Mouse (Mus musculus) Muller cell, postnatal 12 days (primary cell): ENCODE measurements around the gene Nol4l.

Source experiments
- DNase-seq: peaks from one replicate; pipeline ENCODE4 v3.0.0-alpha.2; 2015; ENCODE audit errors: inconsistent ontology term

The Nol4l gene

DNA sequence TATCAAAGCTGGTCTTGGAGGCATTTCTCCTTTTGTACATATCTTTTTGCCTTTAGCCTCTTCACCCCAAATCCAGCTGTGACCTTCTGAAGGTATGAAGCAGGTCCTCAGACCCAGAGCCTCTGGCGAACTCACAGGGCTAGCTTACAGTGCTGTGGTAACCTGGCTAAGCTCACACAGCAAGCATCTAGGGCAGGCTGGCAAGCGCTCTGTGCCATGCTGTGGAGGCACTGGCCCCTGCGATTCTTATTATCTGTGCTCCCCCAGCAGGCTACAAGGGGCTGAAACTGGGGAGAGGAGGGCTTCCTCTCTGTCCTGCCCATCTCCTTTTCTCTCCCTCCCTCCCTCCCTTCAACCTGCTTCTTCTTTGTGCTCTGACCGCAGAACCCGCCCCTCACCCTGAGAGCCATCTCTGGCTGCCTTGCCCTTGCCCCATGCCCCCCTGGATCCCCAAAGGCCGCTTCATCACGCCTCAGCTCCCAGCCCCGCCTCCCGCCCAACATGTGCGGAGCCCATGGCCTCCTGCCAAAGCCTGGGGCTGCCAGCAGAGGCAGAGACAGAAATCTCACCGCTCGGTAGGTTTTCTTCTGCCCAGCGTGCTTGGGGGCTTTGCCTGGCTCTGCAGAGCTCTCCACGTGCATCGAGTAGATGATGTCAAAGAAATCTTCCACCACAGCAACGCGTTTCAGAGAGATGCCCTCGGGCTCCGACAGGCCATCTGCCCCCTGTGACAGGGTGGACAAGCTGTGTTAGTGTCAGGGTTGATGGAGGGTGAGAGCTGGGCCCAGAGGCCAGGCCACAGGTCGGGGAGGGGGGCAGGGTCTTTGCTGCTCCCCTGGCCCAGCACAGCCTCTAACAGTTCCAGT, 46.4 kb downstream of the Nol4l start:
- peak; percentile 87 for DNase-seq

DNA sequence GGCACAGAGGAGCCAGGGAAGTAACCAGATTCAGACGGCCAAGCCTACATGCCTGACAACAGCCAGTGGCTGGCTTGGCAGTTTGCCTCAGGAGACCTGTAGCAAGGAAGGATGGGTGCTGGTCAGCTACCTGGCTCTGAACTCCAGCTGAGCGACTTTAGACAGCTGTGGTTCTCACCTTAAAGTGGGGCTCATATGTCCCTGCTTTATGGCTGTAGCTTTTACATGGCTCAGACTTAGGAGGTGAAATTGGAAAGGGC, 48.0 kb downstream of the Nol4l start:
- DNase-seq = no peak

DNA sequence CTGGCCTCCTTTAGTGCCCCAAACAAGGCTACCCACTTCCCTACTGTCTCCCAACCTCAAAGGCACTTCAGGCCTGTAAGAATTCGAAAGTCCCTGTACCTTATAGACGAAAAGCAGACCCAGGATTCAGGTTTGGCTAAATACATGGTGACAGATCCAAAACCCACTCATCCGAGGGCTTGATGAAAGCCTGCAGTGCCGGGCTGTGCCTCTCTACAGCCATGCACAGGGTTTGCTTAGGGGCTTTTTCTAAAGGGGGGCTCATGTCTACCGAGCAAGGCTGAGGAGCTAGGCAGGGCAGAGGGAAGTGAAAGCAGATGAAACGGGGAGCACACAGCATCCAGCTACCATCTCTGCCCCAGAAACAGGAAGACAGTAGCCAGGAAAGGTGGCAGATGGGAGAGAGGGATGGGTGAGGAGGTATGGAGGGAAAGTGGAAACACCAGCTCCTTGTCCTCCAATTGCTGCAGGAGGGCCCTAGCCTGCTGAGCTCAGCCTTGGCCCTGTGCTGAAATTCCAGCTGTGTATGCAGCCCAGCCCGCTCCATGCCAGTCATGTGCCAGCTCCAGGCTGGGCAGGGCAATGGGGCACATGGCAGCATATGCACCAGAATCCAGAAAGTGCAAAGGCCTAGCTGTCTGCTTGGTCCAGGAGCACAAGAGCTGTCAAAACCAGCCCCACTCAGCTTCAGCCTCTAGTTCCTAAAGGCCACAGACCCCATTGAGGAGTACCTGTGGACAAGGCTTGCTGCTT, 48.5 kb downstream of the Nol4l start:
- no peak for DNase-seq

DNA sequence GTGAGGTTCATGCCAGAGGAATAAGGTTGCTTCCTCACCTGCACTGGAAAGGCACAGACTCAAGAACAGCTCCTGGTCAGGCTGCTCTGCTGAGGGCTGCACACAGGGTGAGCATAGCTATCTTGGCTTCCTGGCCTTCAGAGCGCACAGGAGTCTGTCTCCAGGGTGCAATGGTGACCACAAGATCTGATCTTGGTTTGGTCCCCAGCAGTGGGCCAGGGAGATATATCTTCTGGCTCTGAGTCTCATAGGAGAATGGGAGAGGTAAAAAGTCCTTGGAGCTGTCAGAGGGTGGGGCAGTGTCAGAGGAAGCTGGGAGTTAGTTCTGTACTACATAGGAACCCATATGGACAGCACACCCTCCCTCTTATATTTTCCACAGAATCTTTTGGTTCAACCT, 50.3 kb downstream of the Nol4l start:
- DNase-seq = no peak

DNA sequence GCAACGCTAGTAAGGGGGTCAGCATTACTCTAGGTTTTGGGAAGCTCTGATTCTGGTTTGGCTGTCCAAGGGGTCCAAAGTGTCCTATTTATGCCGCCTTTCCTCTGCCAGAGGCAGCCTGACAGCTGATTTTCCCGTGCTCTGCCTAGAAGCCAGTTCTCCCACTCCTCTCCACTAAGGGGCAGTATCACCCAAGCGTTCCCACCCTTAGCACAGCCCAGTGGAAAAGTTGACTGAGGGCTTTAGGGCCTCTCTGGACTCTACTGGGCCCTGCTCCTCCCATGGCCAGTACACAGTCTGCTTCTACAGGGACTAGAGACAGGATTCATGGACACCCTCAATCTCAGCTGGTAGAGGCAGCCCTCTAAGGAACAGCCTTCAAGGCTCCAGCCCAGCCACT, 51.2 kb downstream of the Nol4l start:
- peak; percentile 65 for DNase-seq

DNA sequence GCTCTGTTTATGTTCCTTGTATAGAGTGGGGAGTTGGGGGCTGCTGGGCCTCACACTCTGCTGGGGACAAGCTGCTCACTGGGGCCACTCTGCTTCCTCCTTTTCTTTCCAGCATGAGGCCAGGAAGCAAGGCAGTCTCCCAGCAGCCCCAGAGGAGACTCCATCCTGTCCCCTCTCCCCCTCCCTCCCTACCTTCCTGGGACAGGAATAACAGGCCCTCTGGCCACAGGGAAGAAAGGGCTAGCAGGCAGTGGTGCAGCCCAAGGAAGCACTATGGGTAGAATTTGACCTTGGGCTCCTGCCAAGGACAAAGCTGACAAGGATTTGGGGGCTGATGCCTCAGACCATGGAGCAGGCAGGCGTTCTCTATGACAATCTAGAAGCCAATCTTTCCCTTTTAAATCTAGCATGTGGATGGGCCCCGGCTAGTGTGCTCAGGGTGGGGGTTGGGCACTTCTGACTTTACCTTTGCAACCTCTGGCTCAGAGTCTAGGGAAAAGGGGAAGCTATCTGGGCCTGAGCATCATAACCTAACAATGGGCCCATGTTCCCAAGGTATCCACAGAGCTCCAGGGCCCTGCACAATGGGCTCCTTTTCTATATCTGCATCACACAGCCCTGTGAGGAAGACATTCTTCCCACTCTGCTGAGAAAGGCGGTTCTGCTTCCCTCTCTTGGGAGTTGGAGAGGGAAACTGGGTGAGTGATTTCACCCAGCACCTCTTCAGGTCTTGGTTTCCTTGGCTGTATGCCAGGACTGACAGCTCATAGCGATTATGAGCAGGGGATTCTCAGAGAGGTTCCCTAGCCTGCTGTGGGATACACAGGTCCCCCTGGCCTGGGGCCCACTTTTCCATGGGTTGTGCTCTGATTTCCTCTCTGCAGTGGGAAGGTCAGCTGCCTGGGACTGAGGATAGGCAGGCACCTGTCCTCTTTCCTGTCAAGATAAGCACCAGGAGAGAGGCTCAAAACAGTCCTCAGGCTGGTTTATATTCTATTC, 54.4 kb downstream of the Nol4l start:
- peak; percentile 30 for DNase-seq

DNA sequence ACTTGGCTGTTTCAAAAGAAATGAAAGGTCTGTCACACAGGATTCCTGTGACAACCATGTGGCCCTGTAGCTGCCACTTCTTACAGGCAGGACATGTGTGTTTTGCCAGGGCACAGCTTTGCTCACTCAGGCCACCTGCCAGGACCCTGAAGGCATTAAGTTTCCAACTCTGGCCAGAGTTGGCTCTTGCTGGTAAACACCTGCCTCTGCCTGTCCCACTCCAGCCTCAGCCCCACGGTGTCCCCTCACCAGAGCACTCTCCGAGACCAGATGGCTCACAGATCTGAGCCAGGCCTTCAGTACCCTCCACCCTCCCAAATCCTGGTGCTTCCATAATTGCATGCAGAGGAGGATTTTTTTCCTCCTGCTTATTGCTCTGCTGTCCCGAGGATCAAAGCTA, 58.8 kb downstream of the Nol4l start:
- DNase-seq = no peak

DNA sequence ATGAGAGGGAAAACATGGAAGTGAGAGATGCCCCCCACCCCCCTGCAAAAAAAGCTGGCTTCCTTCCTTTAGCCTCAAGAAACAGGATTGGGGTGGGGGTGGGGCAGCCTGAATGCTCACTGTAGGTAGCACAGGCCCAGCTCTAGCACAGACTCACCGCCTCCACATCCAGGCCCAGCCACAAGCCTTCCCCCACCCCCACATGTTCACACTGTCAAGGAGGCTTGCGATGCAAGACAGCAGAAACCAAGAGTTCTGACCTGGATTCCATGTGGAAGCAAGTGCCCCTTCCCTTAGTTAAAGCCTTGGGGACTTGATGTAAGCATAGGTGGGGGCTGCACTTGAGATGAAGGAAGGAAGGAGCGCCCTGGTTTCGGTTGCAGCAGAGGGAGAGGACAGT, 60.0 kb downstream of the Nol4l start:
- no peak for DNase-seq

DNA sequence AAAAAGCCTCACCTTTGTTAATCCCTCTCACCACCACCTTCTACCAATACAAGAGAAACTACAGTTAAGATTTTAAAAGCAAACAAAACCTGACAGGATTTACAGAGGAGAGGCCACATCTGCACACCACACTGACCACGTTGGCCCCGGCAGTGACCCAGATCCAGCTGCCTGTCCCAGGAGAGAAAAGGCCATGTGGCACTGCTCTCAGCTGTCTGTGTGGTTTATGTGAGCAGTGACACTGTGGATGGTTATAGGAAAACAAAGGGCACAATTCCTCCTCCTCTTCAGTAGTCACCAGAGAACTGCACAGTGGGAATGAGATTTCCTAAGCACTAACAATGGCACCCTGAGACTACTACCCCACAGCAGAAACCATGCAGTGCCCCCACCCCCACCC, 60.5 kb downstream of the Nol4l start:
- DNase-seq = no peak

DNA sequence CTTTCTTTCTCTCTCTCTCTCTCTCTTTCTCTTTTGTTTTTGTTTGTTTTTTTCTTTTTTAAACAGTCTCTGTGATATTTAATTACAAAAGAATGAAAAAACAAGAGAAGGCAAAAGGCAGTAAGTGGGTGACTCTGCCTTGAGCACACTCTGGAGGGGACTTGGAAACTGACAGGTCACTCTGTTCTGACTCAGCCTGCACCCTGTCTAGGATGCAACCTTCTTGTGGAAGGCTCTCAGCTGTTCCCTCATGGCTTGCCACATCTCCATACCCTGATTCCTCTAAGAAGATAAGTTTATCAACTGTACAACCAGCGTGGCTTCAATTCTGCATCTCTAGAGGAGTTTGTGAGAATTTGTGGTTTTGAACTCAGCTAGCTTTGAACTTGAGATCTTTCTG, 62.4 kb downstream of the Nol4l start:
- no peak for DNase-seq

DNA sequence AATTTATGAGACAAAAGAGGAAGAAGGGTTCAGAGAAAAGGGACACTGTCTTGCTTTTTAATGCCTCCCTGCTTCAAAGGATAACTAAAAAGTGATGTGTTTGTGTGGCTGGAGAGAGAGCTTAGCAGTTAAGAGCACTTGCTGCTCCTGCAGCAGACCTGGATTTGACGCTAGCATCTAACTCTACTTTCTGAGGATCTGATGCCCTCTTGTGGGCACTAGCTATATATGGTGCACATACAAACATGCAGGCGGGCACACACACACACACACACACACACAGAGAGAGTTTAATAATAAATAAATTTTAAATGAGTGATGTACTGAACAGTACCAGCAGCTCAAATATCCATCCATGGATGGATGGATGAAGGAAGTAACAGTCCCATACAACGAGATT, 66.5 kb downstream of the Nol4l start:
- DNase-seq = no peak

DNA sequence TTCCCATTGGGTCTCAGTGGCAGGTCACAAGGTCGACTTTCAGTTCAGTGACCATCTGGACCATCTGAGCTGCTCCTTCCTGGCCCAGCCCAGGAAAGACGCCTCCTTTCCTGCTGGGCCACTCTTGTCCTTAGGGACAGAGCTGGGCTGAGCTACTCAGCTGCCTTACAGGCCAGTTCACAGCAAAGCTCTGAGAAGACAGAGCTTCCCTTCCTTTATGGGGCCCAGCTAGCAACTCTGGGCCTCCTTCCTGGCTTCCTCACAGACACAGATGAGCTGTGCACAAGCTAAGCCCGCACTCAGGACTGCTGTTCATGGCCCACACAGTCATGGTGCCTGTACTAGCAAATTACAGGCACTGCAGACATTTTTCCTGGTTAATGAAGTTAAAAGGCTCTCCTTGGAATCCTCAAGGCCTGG, 71.7 kb downstream of the Nol4l start:
- no peak for DNase-seq

DNA sequence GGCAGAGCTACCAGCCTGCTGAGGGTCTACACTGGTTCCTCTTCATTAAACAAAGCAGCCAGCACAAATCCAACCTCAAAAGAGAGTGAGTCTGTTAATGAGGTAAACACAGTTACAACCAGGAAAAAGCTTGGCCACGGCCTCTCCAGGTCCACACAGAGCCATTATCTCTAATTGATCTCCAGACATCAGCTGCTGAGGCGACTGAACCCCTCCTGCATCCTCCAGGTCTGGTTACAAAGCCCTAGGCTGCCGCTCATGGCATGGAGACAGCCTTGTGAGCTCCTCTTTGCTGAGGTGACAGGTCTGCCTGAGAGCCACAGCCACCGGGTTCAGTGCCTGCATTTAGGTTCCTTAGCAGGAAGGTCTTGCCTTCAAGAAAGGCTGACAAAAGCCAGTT, 72.3 kb downstream of the Nol4l start:
- DNase-seq = no peak

DNA sequence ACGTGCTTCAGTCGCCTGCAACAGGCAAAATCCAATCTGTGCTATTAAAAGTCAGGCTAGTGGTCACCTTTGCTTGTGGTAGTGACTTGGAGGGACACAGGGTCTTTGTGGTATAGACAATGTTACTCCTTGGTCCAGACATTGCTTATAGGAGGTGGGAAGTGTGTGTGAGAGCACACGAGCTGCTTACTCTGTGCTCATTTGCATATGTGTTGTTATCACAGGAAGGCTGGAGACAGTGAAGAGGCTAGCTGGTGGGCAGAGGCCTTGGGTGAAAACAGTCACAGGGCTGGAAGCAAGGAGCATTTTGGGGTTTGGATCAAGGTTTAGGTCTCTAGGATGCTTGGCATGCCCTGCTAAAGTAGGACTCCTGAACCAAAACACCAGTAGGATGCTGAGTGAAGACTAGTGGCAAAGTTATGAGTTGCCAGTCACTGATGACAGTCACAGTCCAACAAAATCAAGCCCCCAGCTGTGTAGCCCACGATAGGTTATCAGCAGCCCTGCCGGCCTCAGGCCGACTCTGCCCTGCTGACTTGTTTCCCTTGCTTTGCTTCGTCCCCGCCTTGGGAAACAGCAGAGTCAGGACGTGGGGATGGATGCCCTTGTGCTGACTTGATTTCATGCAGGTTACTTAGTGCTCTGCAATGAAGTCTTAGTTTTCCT, 74.8 kb downstream of the Nol4l start:
- no peak for DNase-seq

DNA sequence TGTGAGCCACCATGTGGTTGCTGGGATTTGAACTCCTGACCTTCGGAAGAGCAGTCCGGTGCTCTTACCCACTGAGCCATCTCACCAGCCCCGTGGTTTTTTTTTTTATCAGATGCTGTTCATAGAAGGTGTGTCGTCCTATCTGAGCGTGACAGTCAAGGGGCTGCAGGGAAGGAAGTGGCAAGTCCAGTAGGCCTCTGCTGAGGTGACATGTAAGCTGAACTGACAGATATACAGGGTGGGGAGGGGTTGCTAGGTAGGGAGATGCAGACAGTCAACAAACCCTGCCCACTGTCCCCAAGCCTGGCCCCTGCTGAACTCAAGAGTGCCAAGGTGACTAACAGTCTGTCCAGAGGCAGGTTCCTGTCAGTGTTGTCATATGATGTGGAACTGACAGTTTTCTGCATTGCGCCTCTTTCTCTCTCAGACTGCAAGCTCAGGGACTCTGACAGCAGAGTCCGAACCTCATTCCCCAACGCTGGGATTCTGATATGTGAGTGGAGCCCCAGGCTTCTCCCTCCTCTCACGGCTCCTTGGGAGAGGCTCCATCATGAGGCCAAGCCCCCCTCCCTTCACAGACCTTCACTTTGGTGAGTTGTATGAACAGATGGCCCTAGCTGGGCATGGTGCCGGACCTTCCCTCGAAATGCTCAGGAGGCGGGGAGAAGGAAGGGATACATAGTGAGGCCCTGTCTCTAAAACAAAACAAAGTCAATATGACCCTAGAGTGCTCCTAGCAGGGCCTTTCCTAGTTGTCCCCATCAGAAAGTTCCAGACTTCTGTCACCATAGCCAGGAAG, 75.6 kb downstream of the Nol4l start:
- no peak for DNase-seq

DNA sequence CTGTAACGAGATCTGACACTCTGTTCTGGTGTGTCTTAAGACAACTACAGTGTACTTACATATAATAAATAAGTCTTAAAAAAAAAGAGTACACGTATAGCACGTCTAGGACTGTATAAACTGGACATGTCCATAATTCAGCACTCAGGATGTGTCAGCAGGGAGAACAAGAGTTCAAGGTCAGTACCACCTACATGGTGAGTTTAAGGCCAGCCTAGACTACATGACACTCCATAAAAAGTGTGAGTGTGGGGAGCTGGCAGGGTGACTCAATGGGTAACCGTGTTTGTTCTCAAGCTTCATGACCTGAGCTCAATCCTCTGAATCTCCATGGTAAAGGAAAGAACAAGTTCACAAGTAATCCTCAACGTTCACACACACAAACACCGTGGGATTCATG, 81.3 kb downstream of the Nol4l start:
- DNase-seq = no peak

DNA sequence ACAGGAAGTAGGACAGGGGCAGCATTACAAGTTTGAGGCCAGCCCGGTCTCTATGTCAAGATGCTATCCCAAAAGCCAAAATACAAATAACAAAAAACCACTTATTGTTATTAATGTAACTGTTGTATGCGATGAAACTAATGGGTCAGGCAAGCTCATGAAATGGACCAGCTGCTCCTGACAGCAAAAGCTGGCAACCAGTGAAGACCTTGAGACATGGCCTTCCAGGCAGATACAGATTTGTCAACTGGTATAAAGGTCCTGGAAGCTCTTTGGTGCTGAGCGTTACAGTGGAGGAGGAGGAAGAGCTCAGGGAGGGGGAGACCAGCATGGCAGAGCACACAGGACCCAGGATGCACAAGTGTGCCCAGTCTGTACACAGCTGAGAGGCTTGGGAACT, 82.1 kb downstream of the Nol4l start:
- DNase-seq = no peak

DNA sequence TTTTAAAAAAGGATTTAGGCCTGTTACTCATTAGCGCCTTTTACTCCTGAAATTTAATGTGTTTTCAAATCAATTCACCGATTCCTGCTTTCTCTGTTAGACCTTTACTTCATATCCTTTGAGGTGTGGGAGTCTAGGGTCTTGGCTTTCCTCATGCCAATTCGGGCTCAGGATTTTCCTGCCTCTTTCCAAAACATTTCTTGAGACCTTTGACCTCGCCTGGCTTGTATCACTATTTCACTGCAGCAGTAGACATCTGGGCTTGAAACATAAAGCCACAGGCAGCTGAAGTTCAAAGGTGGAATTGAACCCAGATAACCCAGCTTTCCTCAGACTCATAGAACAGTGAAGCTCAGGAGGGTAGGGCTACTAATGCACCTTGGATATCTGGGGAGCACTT, 83.3 kb downstream of the Nol4l start:
- DNase-seq = no peak

DNA sequence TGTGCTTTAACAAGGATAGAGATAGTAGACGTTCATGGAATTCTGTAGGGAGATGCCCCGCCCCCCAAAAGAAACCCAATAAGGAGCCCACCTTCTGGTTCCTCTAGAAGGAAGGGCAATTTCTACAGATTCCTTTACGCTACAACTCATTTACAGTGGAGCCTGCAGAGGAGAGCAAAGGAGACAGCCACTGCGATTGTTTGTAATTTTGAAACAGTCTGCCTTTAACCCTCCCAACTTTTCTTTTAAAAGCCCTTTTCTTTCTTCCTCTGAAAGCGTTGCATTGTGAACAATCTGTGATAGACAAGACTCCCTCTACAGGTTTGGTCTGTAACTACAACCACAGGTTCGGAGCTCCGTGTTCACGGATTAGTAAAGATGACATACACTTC, 83.8 kb downstream of the Nol4l start:
- DNase-seq = peak; percentile 81

DNA sequence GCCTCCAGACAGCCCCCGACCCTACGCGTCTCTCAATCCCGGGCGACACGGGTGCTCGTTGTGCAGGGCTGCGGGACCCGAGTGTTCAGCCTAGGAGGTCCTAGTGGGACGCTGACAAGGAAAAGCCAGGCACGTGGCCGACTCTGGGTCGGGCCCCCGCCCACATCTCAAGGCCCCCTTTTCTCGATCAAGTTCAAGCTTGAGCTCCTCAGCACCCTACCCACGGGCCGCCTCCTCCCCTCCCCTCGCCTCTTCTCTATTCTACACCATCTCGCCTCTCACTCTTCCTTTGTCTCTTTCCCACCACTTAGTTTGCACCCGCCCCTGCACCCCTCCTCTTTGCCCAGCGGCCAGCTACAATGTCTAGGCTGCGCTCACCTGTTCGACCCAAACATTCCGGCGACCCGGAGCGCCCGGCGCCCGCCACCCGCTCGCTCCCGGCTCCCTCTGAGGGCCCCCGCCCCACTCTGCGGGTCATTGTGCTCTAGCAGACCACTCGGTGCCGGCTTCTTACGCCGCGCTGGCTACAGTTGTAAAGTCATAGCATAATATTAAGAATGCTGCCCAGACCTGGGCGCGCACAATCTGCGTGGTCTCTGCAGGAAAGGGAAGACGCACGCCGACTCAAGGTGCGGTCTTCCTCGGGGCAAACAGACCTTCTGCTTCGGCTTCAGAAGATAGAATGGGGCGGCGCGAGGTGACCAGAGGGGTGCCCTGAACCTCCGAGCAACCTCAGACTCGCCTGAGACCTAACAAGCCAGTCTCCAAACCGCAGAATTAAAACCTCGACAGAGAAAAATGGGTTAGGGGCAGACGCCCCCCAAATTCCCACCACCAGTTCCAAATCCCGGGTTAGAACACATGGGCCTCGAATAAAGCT, 84.4 kb downstream of the Nol4l start:
- DNase-seq = peak; percentile 39
